Mouse (Mus musculus) liver, embryonic 12.5 days (tissue): ENCODE measurements around the gene Utp11. TPM values are rescaled to one million over a fixed set of nuclear protein-coding genes. Genes with fewer than 3 reads are reported as not detected.
"Not testable (repeated sequence)": the region's sequence is repeated elsewhere in the genome, so short reads cannot be mapped to it uniquely, and the experiment has no call there.

Experiments used
- ATAC-seq: fragments of 200-750 bp; cut with Nextera tagmentation; 2 replicates; pipeline ENCODE4 v1.8.0; 2017; ENCODE audit warnings: moderate number of reproducible peaks, mild to moderate bottlenecking, moderate library complexity
- H3K27ac ChIP-seq: fragments of 300-500 bp; sonication (generic); 2 replicates; pipeline ENCODE4 v1.5.1; 2016; ENCODE audit warnings: mild to moderate bottlenecking
- H3K27me3 ChIP-seq: fragments of 300-500 bp; sonication (generic); replicated peaks from 2 replicates; pipeline ENCODE4 v1.6.1; 2016; ENCODE audit warnings: mild to moderate bottlenecking, moderate library complexity
- H3K36me3 ChIP-seq: fragments of 300-500 bp; sonication (generic); 2 replicates; pipeline ENCODE4 v1.6.1; 2016; ENCODE audit warnings: mild to moderate bottlenecking, moderate library complexity
- H3K4me1 ChIP-seq: fragments of 300-500 bp; sonication (generic); 2 replicates; pipeline ENCODE4 v1.6.1; 2016
- H3K4me2 ChIP-seq: fragments of 300-500 bp; sonication (generic); 2 replicates; pipeline ENCODE4 v1.6.1; 2016; ENCODE audit warnings: mild to moderate bottlenecking, moderate library complexity
- H3K4me3 ChIP-seq: fragments of 300-500 bp; sonication (generic); 2 replicates; pipeline ENCODE4 v1.5.1; 2016; ENCODE audit warnings: mild to moderate bottlenecking, moderate library complexity
- H3K9ac ChIP-seq: fragments of 300-500 bp; sonication (generic); 2 replicates; pipeline ENCODE4 v1.6.1; 2016; ENCODE audit warnings: mild to moderate bottlenecking, moderate library complexity
- H3K9me3 ChIP-seq: fragments of 300-500 bp; sonication (generic); replicated peaks from 2 replicates; pipeline ENCODE4 v1.6.1; 2016; ENCODE audit warnings: mild to moderate bottlenecking, moderate library complexity
- WGBS: fragments of 180-500 bp; shearing (Covaris S2); methylation state at CpG from one replicate; pipeline ENCODE4 v1.1.7; 2016; ENCODE audit not compliant: insufficient replicate concordance; 5-methylcytosine and 5-hydroxymethylcytosine counted together
- polyA plus RNA-seq: library from polyadenylated mRNA; unstranded; fragments of >200 nt; fragmentation: Nextera tagmentation; extraction: Ambion mirVana; gene quantifications from 2 replicates; pipeline ENCODE4 v1.2.1, GENCODE M21; 2016

The Utp11 gene
- 51.4 and 51.5 TPM in 2 replicates for polyA plus RNA-seq

DNA sequence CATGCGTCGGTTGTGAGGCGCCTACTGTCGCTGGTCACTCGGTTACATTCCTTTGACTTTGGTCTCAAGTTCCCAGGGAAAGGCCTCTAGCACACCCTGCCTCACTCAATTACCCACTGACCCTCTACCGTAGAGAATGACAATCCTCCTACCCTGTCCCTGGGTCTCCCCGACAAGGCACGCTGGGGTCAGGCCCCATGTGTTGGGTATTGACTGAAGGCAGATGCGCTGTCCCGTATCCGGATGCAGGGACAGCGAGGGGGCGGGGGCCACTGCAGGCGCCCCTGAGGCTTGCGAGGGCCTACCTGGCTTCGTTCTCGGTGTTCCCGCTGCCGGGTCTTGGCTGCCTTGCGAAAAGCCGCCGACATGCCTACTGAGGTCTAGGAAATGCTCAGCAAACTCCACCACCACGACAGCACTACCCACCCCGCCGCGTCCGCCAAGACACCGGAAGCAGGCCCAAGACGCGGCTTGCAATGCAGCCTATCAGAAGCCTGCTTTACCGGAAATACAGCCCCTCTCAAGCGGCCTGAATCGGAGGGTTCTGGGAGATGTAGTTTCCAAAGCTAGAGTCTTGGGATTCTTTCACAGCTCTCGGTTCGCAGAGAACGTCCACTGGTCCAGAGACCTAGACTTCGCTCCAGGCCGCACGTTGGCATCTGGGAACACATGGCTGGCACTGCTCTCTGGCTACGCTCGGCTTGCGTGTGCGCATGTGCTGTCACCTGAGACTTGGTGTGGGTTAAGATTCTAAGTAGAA is at the start of gene Utp11:
TSS of gene Utp11 (minus strand) at position 466 of the 760 bp plus-strand sequence.
- Histone ChIP-seq H3K4me2 (peak within 1 kb of the TSS; percentile 87), H3K9me3 (no peaks in the 10 kb centered on the region), H3K9ac (peak within 1 kb of the TSS; percentile 89), H3K4me3 (peak within 1 kb of the TSS; percentile 96), H3K27ac (peak within 1 kb of the TSS; percentile 69), H3K27me3 (no peaks in the 10 kb centered on the region), H3K36me3 (peaks cover 19% of the 10 kb centered on the region), H3K4me1 (peaks cover 54% of the 10 kb centered on the region)
- 1% methylated on average over 43 of the region's 43 CpGs for WGBS
- ATAC-seq, result peak; percentile 94

GRCm38 (mm10) chr4:124742839-124743238 is 49.4 kb upstream of the Utp11 start:
- peaks cover 6% of the 10 kb centered on the region for H3K36me3 ChIP-seq
- H3K27ac ChIP-seq, result no peak overlapping the region
- peak overlapping the region; percentile 76; the same call in 1 of the 2 replicates for H3K4me2 ChIP-seq
- H3K27me3 ChIP-seq, result no peaks in the 10 kb centered on the region
- ATAC-seq, result no peak
- H3K4me3 ChIP-seq, result no peak overlapping the region
- H3K9ac ChIP-seq, result no peak overlapping the region
- whole genome bisulfite sequencing, result 76% methylated on average over 11 of the region's 11 CpGs
- H3K4me1 ChIP-seq, result peaks cover 30% of the 10 kb centered on the region
- no peaks in the 10 kb centered on the region for H3K9me3 ChIP-seq

DNA sequence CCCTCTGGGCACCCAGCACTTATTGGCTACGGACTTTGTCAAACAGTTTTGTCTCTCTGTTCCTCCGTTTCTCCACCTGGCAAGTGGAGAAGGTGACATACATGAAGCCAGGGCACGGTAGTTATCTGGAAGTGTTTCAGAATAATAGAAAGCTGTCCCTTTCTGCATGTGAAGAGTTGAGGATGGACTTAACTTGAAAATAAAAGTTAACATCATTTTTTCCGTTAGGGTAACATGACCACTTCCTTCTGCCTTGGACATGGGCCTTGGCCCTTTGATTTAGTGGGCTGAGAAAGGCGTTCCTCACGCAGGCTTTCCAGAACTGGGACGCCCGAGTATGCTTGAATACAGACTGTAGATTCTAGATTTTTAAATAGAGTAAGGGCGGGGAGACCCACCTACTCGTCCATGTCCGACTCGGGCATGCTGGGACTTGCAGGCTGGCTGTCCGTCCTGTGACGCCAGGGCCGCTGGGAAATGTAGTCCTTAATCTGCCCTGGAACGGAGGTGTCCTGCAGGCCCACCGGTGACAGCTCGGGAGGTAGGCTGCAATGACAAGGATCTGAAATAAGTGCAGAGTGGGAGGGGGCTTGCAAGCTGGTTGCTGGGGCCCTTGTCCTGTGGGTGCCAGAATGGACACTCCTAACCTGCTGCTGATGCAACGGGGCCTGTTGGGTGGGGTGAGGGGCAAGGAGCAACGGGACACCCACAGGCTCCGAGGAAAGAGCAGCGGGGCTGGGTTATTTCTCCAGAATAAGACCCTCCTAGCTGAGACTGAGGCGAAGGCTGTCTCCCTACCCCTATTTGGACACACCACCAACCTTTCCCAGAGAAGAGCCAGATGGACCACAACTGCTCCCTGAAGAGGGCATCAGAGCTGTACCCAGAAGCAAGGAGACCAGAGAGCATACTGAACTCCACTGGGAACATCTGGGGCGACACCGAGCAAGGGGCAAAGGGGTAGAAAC is 48.3 kb upstream of the Utp11 start, which contains the start of gene Inpp5b:
TSS of gene Inpp5b (plus strand) at position 475 of the 968 bp plus-strand sequence.
- peak; percentile 81 for ATAC-seq
- WGBS, result 13% methylated on average over 25 of the region's 25 CpGs
- Histone ChIP-seq H3K4me1 (peaks cover 30% of the 10 kb centered on the region), H3K4me2 (peak within 1 kb of the TSS; percentile 76), H3K27ac (no peak within 1 kb of the TSS), H3K9ac (peak within 1 kb of the TSS; percentile 64), H3K9me3 (no peaks in the 10 kb centered on the region), H3K36me3 (peaks cover 6% of the 10 kb centered on the region), H3K27me3 (no peaks in the 10 kb centered on the region), H3K4me3 (peak within 1 kb of the TSS; percentile 61)

- no peaks in the 10 kb centered on the region for H3K27me3 ChIP-seq
- no peak overlapping the region for H3K4me2 ChIP-seq
- H3K4me3 ChIP-seq, result no peak overlapping the region
- WGBS, result 42% methylated on average over 1 of the region's 1 CpGs
- H3K9me3 ChIP-seq, result no peaks in the 10 kb centered on the region
- H3K4me1 ChIP-seq, result peaks cover 30% of the 10 kb centered on the region
- H3K36me3 ChIP-seq, result peaks cover 1% of the 10 kb centered on the region
- no peak overlapping the region for H3K9ac ChIP-seq
- ATAC-seq, result no peak
- no peak overlapping the region for H3K27ac ChIP-seq
Observed at GRCm38 (mm10) chr4:124738783-124739182, 45.4 kb upstream of the Utp11 start.

GRCm38 (mm10) chr4:124738013-124738412 is 44.6 kb upstream of the Utp11 start:
- no peak for ATAC-seq
- H3K4me2 ChIP-seq, result no peak overlapping the region
- peaks cover 30% of the 10 kb centered on the region for H3K4me1 ChIP-seq
- H3K9me3 ChIP-seq, result no peaks in the 10 kb centered on the region
- WGBS, result 46% methylated on average over 4 of the region's 4 CpGs
- H3K27ac ChIP-seq, result no peak overlapping the region
- H3K27me3 ChIP-seq, result no peaks in the 10 kb centered on the region
- no peak overlapping the region for H3K4me3 ChIP-seq
- H3K9ac ChIP-seq, result no peak overlapping the region
- H3K36me3 ChIP-seq, result peaks cover 9% of the 10 kb centered on the region

DNA sequence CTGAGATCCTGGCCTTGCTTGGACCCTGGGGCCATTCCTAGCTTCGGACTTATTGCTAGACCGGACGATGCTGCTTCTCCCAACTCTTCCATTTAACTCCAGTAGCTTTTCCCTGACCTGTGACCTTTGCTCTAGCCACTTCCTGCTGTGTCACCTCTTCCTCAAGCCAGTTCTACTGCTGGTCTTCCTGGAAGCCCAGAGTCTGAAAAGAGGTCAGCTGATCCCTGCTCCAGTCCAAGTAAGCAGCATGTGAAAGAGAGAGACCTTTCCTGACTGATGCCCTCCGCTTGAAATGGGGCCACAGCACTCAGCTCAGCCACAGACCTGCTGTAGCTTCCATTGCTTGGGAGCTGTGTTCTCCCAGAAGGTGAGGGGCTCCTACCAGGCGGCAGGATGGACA is 44.1 kb upstream of the Utp11 start:
- peaks cover 26% of the 10 kb centered on the region for H3K4me1 ChIP-seq
- no peaks in the 10 kb centered on the region for H3K27me3 ChIP-seq
- no peak overlapping the region for H3K4me3 ChIP-seq
- H3K27ac ChIP-seq, result no peak overlapping the region
- no peak overlapping the region for H3K9ac ChIP-seq
- no peak overlapping the region for H3K4me2 ChIP-seq
- ATAC-seq, result no peak
- WGBS, result 71% methylated on average over 5 of the region's 5 CpGs
- no peaks in the 10 kb centered on the region for H3K9me3 ChIP-seq
- peaks cover 14% of the 10 kb centered on the region for H3K36me3 ChIP-seq

- ATAC-seq, result no peak
- H3K4me1 ChIP-seq, result peaks cover 20% of the 10 kb centered on the region
- WGBS, result 71% methylated on average over 2 of the region's 2 CpGs
Observed at GRCm38 (mm10) chr4:124736952-124737351, 43.6 kb upstream of the Utp11 start.

DNA sequence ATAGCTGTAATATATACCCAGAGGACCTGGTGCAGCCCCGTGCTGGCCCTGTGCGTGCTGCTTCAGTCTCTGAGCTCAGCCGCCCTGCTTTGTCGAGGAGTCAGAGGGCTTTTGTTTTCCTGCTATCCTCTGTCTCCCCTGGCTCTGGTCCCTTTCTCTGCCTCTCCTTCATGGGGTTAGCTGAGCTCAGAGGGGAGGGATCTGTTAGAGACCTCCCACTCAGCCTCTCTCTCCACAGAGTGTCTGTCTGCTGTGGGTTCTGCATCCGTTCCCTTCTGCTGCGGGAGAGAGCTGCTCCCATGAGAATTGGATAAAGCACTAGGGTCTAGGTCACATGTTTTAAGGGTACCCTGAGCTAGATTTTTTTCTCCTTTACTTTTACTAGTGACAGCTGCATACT is 32.7 kb upstream of the Utp11 start:
- Histone ChIP-seq H3K9me3 (no peaks in the 10 kb centered on the region), H3K36me3 (peaks cover 100% of the 10 kb centered on the region), H3K27ac (no peak overlapping the region), H3K9ac (no peak overlapping the region), H3K4me3 (no peak overlapping the region), H3K4me2 (no peak overlapping the region), H3K4me1 (no peaks in the 10 kb centered on the region), H3K27me3 (no peaks in the 10 kb centered on the region)
- 86% methylated on average over 6 of the region's 6 CpGs for WGBS
- ATAC-seq, result no peak

More at GRCm38 (mm10) chr4:124736952-124737351, 43.6 kb upstream of the Utp11 start:
- H3K27me3 ChIP-seq, result no peaks in the 10 kb centered on the region
- H3K36me3 ChIP-seq, result peaks cover 19% of the 10 kb centered on the region
- no peak overlapping the region for H3K4me2 ChIP-seq
- H3K9ac ChIP-seq, result no peak overlapping the region
- no peak overlapping the region for H3K27ac ChIP-seq
- no peak overlapping the region for H3K4me3 ChIP-seq
- no peaks in the 10 kb centered on the region for H3K9me3 ChIP-seq

GRCm38 (mm10) chr4:124719101-124719500 is 25.7 kb upstream of the Utp11 start:
- no peaks in the 10 kb centered on the region for H3K27me3 ChIP-seq
- H3K4me1 ChIP-seq, result peaks cover 20% of the 10 kb centered on the region
- no peak overlapping the region for H3K4me2 ChIP-seq
- H3K9me3 ChIP-seq, result no peaks in the 10 kb centered on the region
- H3K27ac ChIP-seq, result no peak overlapping the region
- no peak overlapping the region for H3K4me3 ChIP-seq
- ATAC-seq, result no peak
- H3K36me3 ChIP-seq, result peaks cover 85% of the 10 kb centered on the region
- no peak overlapping the region for H3K9ac ChIP-seq
- WGBS, result 82% methylated on average over 4 of the region's 4 CpGs

DNA sequence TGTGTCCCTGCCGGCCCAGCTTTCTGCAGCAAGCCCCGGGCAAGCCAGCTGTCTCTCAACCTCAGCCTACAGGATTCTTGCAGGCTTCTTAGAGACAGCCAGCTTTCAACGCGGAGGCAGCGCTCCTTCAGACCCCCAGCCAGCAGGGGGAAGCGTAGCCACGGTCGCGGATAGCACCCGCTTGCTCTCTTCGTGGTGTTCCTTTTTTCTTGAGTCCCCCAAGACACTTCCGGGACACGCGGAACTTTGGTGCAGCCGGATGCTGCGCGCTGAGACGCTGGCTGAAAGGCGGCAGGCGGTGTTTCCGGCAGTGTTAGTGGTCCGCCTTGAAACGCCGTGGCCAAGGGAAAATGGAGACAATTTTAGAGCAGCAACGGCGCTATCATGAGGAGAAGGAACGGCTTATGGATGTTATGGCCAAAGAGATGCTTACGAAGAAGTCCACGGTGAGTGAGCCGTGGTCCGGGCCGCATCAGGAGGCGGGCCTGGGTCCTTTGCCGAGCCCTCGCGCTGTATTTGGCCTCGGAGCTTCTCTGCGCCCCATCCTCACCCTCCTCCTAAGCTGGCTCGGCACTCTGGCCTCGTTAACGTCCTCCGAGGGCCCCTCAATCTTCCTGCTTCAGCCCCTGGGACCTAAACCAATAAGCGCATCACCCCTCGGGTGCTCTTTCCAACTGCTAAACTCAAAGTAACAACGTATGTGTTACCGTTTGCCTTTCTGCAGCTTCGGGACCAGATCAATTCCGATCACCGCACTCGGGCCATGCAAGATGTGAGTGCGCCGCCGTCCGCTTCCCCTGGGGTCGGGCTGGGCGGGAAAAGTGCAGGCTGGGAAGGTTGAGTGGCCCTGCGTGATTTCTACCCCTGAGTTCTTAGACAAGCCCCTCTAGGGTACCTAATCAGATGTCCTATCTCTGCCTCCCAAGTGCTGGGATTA is 21.4 kb upstream of the Utp11 start, which contains the start of gene Sf3a3:
TSS of gene Sf3a3 (plus strand) at position 232 of the 937 bp plus-strand sequence.
- Histone ChIP-seq H3K9ac (peak within 1 kb of the TSS; percentile 88), H3K4me1 (peaks cover 54% of the 10 kb centered on the region), H3K36me3 (peaks cover 42% of the 10 kb centered on the region), H3K27ac (peak within 1 kb of the TSS; percentile 78), H3K27me3 (no peaks in the 10 kb centered on the region), H3K4me2 (peak within 1 kb of the TSS; percentile 81), H3K4me3 (peak within 1 kb of the TSS; percentile 86), H3K9me3 (no peaks in the 10 kb centered on the region)
- peak; percentile 85 for ATAC-seq
- WGBS, result under 1% methylated on average over 57 of the region's 57 CpGs

- Histone ChIP-seq H3K36me3 (peaks cover 32% of the 10 kb centered on the region), H3K4me2 (peak overlapping the region; percentile 81), H3K27ac (peak overlapping the region; percentile 78), H3K4me1 (peaks cover 64% of the 10 kb centered on the region)
- not testable (repeated sequence) for H3K27me3 ChIP-seq, ATAC-seq, H3K9me3 ChIP-seq, H3K9ac ChIP-seq, H3K4me3 ChIP-seq
- 64% methylated on average over 5 of the region's 5 CpGs for WGBS
Observed at GRCm38 (mm10) chr4:124713850-124714249, 20.4 kb upstream of the Utp11 start.
